Mouse (Mus musculus) G1E (cell line): ENCODE data around the gene Iqch.

Experiments
- CTCF ChIP-seq: IDR thresholded peaks from 2 replicates; pipeline ENCODE4 v1.5.1; 2012; ENCODE audit warnings: low read depth, low read length, inconsistent platforms, mixed read lengths
- GATA1 ChIP-seq: IDR thresholded peaks from 2 replicates; pipeline ENCODE4 v1.6.1; 2012; ENCODE audit warnings: borderline replicate concordance, low read length, inconsistent platforms, mixed read lengths
- GATA2 ChIP-seq: IDR thresholded peaks from 2 replicates; pipeline ENCODE4 v1.6.1; 2012; ENCODE audit warnings: low read depth, low read length, inconsistent platforms, borderline replicate concordance

DNA sequence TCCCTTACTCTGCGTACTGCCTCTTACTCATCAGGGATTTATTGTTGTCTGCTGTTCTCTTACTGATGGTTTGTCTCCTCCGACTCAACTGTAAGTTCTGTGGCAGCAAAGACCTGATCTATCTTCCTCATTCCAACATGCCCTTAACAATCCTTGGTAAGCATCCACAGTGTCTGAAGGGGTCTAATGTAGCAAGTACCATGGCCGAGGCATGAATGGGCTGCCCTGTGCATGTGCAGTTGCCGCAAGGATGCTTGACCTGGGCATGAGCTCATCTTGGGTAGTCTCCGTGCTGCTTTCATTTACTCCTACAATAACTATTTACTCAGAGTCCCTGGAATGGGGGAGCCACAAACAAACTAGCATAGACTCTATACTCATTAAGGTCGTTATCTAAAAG, 17.0 kb downstream of the Iqch start:
- TF ChIP-seq CTCF (no peak), GATA2 (no peak), GATA1 (no peak)
